Mouse (Mus musculus): ENCODE measurements at regions not wholly inside any gene's neighbourhood (a gene's known extent, or its start where the extent isn't known, plus 50 kb on each side); places are given as distances from the start of the nearest gene placed in this dataset.

DNA sequence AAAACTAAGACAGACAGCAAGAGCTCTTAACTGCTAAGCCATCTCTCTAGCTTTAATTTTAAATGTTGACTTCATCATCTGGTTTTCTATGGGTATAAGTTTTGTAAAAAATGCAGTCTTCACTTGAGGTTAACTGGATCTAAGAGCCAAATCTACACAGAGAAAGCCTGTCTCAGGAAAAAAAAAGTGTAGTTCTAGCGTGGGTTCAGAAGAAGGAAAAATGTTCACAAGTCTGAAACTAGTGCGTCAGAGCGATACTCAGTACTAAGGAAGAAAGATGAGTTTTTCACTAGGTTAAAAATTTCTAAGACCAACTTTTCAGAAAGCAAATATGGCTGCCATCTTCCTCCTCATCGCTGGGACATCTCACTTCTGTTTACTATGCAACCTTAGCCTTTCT lies 248.1 kb downstream of the Rergl start:
- no peak for ATAC-seq (ENCODE audit: insufficient read depth)
- Histone ChIP-seq H3K27me3 (ENCODE audit: insufficient read depth, low read length) (no peaks in the 10 kb centered on the region), H3K9ac (no peak overlapping the region), H3K4me2 (no peak overlapping the region), H3K36me3 (ENCODE audit: insufficient read depth) (no peaks in the 10 kb centered on the region), H3K27ac (ENCODE audit: low read depth) (no peak overlapping the region), H3K9me3 (ENCODE audit: low read depth, low read length) (no peaks in the 10 kb centered on the region), H3K4me1 (ENCODE audit: insufficient read depth) (no peaks in the 10 kb centered on the region), H3K4me3 (ENCODE audit: low read depth, low read length) (no peak overlapping the region)
- no peak for DNase-seq
- 91% methylated on average over 4 of the region's 4 CpGs for WGBS
- no peak for TF ChIP-seq CTCF (IDR thresholded peaks at IDR 0.05; ENCODE audit: low read depth)

- Histone ChIP-seq H3K9ac (no peak overlapping the region), H3K9me3 (ENCODE audit: low read depth, low read length) (no peaks in the 10 kb centered on the region), H3K4me1 (ENCODE audit: insufficient read depth) (no peaks in the 10 kb centered on the region), H3K36me3 (ENCODE audit: insufficient read depth) (no peaks in the 10 kb centered on the region), H3K4me2 (no peak overlapping the region), H3K27me3 (ENCODE audit: insufficient read depth, low read length) (no peaks in the 10 kb centered on the region), H3K4me3 (ENCODE audit: low read depth, low read length) (no peak overlapping the region), H3K27ac (ENCODE audit: low read depth) (no peak overlapping the region)
- 27% methylated on average over 11 of the region's 11 CpGs for WGBS
- TF ChIP-seq CTCF (IDR thresholded peaks at IDR 0.05; ENCODE audit: low read depth), result peak; percentile 83
- DNase-seq (peak; percentile 89), ATAC-seq (ENCODE audit: insufficient read depth) (peak; percentile 87)
Measured at GRCm38 (mm10) chr6:139248920-139249547, 252.7 kb downstream of the Rergl start.

- Histone ChIP-seq H3K4me3 (ENCODE audit: low read depth, low read length) (no peak overlapping the region), H3K4me1 (ENCODE audit: insufficient read depth) (no peaks in the 10 kb centered on the region), H3K36me3 (ENCODE audit: insufficient read depth) (no peaks in the 10 kb centered on the region), H3K4me2 (no peak overlapping the region), H3K9ac (no peak overlapping the region), H3K27me3 (ENCODE audit: insufficient read depth, low read length) (no peaks in the 10 kb centered on the region), H3K27ac (ENCODE audit: low read depth) (no peak overlapping the region), H3K9me3 (ENCODE audit: low read depth, low read length) (no peaks in the 10 kb centered on the region)
- DNase-seq (no peak), ATAC-seq (ENCODE audit: insufficient read depth) (no peak)
- 79% methylated on average over 1 of the region's 1 CpGs for WGBS
- no peak for TF ChIP-seq CTCF (IDR thresholded peaks at IDR 0.05; ENCODE audit: low read depth)
Measured at GRCm38 (mm10) chr6:139226127-139226526, 275.6 kb downstream of the Rergl start.

- ATAC-seq (ENCODE audit: insufficient read depth), result no peak
- DNase-seq, result no peak
- no peak overlapping the region for H3K4me3 ChIP-seq (ENCODE audit: low read depth, low read length)
- no peak overlapping the region for H3K4me2 ChIP-seq
- no peaks in the 10 kb centered on the region for H3K4me1 ChIP-seq (ENCODE audit: insufficient read depth)
- 79% methylated on average over 3 of the region's 3 CpGs for WGBS
- no peaks in the 10 kb centered on the region for H3K36me3 ChIP-seq (ENCODE audit: insufficient read depth)
- no peak overlapping the region for H3K9ac ChIP-seq
- no peak overlapping the region for H3K27ac ChIP-seq (ENCODE audit: low read depth)
- no peak for TF ChIP-seq CTCF (IDR thresholded peaks at IDR 0.05; ENCODE audit: low read depth)
- H3K9me3 ChIP-seq (ENCODE audit: low read depth, low read length), result no peaks in the 10 kb centered on the region
- no peaks in the 10 kb centered on the region for H3K27me3 ChIP-seq (ENCODE audit: insufficient read depth, low read length)
Measured at GRCm38 (mm10) chr6:139214488-139214887, 287.3 kb downstream of the Rergl start.

DNA sequence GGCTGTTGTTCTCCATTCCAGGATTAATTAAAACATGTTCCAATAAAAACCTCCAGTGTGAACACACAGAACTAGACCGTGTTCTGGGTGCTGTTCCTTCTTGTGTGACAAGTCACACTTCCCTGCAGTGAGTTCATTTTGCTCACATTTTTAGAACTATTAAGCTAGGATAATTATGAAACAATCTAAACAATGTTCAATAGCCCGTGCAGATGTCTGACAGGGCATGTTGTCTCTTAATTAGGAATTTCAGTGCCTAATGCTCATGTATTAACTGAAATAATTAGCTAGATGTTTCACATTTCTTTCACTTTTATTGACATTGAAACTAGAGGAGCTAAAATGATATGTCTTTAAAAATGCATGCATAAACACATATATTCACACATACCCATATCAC lies 291.5 kb downstream of the Rergl start:
- 67% methylated on average over 2 of the region's 2 CpGs for WGBS
- Histone ChIP-seq H3K27ac (ENCODE audit: low read depth) (no peak overlapping the region), H3K36me3 (ENCODE audit: insufficient read depth) (no peaks in the 10 kb centered on the region), H3K4me1 (ENCODE audit: insufficient read depth) (no peaks in the 10 kb centered on the region), H3K9me3 (ENCODE audit: low read depth, low read length) (no peaks in the 10 kb centered on the region), H3K27me3 (ENCODE audit: insufficient read depth, low read length) (no peaks in the 10 kb centered on the region), H3K4me3 (ENCODE audit: low read depth, low read length) (no peak overlapping the region), H3K9ac (no peak overlapping the region), H3K4me2 (no peak overlapping the region)
- DNase-seq (no peak), ATAC-seq (ENCODE audit: insufficient read depth) (no peak)
- TF ChIP-seq CTCF (IDR thresholded peaks at IDR 0.05; ENCODE audit: low read depth), result no peak

- Histone ChIP-seq H3K4me3 (ENCODE audit: low read depth, low read length) (no peak overlapping the region), H3K9me3 (ENCODE audit: low read depth, low read length) (no peaks in the 10 kb centered on the region), H3K9ac (no peak overlapping the region), H3K27me3 (ENCODE audit: insufficient read depth, low read length) (no peaks in the 10 kb centered on the region), H3K36me3 (ENCODE audit: insufficient read depth) (no peaks in the 10 kb centered on the region), H3K27ac (ENCODE audit: low read depth) (no peak overlapping the region), H3K4me2 (no peak overlapping the region), H3K4me1 (ENCODE audit: insufficient read depth) (no peaks in the 10 kb centered on the region)
- ATAC-seq (ENCODE audit: insufficient read depth), result no peak
- WGBS, result 82% methylated on average over 4 of the region's 4 CpGs
- no peak for TF ChIP-seq CTCF (IDR thresholded peaks at IDR 0.05; ENCODE audit: low read depth)
- DNase-seq, result no peak
Measured at GRCm38 (mm10) chr6:139198601-139199000, 303.2 kb downstream of the Rergl start.

DNA sequence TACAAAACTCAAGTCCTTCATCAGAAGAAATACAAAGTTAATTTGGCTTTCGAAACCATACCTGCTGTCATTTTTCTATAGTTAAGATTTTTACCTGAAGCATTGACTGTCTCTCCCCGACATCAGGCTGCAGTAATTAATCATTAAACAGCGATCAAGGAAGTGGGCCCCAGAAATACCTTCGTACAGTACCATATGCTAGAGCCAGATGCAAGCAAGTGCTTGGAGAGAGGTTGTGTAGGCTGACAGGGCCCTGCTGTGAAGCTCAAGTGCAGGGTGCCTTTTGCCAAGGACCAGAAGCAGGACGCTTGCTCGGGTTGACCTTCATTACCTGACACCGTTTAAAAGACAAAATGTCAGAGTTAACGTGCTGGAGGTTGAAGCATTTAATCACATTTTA lies 315.3 kb downstream of the Rergl start:
- no peak overlapping the region for H3K4me2 ChIP-seq
- no peak overlapping the region for H3K27ac ChIP-seq (ENCODE audit: low read depth)
- H3K36me3 ChIP-seq (ENCODE audit: insufficient read depth), result no peaks in the 10 kb centered on the region
- H3K27me3 ChIP-seq (ENCODE audit: insufficient read depth, low read length), result no peaks in the 10 kb centered on the region
- no peak for TF ChIP-seq CTCF (IDR thresholded peaks at IDR 0.05; ENCODE audit: low read depth)
- H3K4me3 ChIP-seq (ENCODE audit: low read depth, low read length), result no peak overlapping the region
- DNase-seq (peak; percentile 7), ATAC-seq (ENCODE audit: insufficient read depth) (no peak)
- no peaks in the 10 kb centered on the region for H3K9me3 ChIP-seq (ENCODE audit: low read depth, low read length)
- no peaks in the 10 kb centered on the region for H3K4me1 ChIP-seq (ENCODE audit: insufficient read depth)
- 43% methylated on average over 8 of the region's 8 CpGs for WGBS
- no peak overlapping the region for H3K9ac ChIP-seq

DNA sequence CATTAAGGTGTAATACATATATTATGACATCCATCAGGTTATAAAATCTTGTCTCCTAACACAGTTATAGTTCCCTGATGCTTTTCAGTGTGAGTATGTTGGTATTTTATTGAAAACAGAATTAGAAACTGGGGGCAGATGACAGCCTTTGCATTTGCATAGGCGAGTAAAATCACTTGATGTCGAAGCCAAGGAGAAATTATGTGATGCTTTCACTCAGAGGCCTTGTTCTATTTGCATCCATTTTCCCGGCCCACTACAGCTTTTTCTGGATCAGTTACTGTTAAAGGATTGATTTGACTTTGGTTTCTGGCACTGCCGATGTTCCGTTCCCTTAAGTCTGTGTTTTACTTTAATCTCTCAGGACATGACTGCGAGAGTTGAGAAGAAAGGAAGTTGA lies 341.4 kb downstream of the Rergl start:
- no peak overlapping the region for H3K9ac ChIP-seq
- H3K4me2 ChIP-seq, result no peak overlapping the region
- no peaks in the 10 kb centered on the region for H3K27me3 ChIP-seq (ENCODE audit: insufficient read depth, low read length)
- ATAC-seq (ENCODE audit: insufficient read depth) (no peak), DNase-seq (no peak)
- no peak overlapping the region for H3K4me3 ChIP-seq (ENCODE audit: low read depth, low read length)
- no peak overlapping the region for H3K27ac ChIP-seq (ENCODE audit: low read depth)
- TF ChIP-seq CTCF (IDR thresholded peaks at IDR 0.05; ENCODE audit: low read depth), result no peak
- no peaks in the 10 kb centered on the region for H3K4me1 ChIP-seq (ENCODE audit: insufficient read depth)
- no peaks in the 10 kb centered on the region for H3K9me3 ChIP-seq (ENCODE audit: low read depth, low read length)
- 84% methylated on average over 6 of the region's 6 CpGs for WGBS
- H3K36me3 ChIP-seq (ENCODE audit: insufficient read depth), result no peaks in the 10 kb centered on the region

Measured in lung, embryonic 14.5 days (tissue).